Mouse (Mus musculus) stomach, postnatal 0 days (tissue): ENCODE measurements at regions not wholly inside any gene's neighbourhood (a gene's known extent, or its start where the extent isn't known, plus 50 kb on each side); places are given as distances from the start of the nearest gene placed in this dataset.

Source experiments
- ATAC-seq: fragments of 200-750 bp; cut with Nextera tagmentation; 2 replicates; pipeline ENCODE4 v1.8.0; 2017; ENCODE audit not compliant: low FRiP score, low TSS enrichment
- DNase-seq: peaks from one replicate; pipeline ENCODE4 v3.0.0-alpha.2; 2016; ENCODE audit warnings: low spot score
- H3K27ac ChIP-seq: fragments of 300-500 bp; sonication (generic); replicated peaks from 2 replicates; pipeline ENCODE4 v1.5.1; 2014; ENCODE audit warnings: mild to moderate bottlenecking, control low read depth
- H3K27me3 ChIP-seq: fragments of 300-500 bp; sonication (generic); 2 replicates; pipeline ENCODE4 v1.6.1; 2014; ENCODE audit warnings: low read length; ENCODE audit not compliant: control insufficient read depth, insufficient read depth
- H3K36me3 ChIP-seq: fragments of 300-500 bp; sonication (generic); 2 replicates; pipeline ENCODE4 v1.6.1; 2014; ENCODE audit warnings: low read length, mixed read lengths; ENCODE audit not compliant: control insufficient read depth, insufficient read depth
- H3K4me1 ChIP-seq: fragments of 300-500 bp; sonication (generic); replicated peaks from 2 replicates; pipeline ENCODE4 v1.6.1; 2014; ENCODE audit warnings: antibody characterized with exemption; ENCODE audit not compliant: control insufficient read depth, insufficient read depth
- H3K4me2 ChIP-seq: fragments of 300-500 bp; sonication (generic); replicated peaks from 2 replicates; pipeline ENCODE4 v1.6.1; 2014; ENCODE audit warnings: low read depth, mild to moderate bottlenecking, control low read depth, moderate library complexity
- H3K4me3 ChIP-seq: fragments of 300-500 bp; sonication (generic); 2 replicates; pipeline ENCODE4 v1.5.1; 2014; ENCODE audit warnings: low read depth, low read length, control low read depth
- H3K9ac ChIP-seq: fragments of 300-500 bp; sonication (generic); 2 replicates; pipeline ENCODE4 v1.6.1; 2014; ENCODE audit warnings: mild to moderate bottlenecking, low read length, control low read depth, mixed read lengths
- H3K9me3 ChIP-seq: fragments of 300-500 bp; sonication (generic); 2 replicates; pipeline ENCODE4 v1.6.1; 2016; ENCODE audit warnings: low read length; ENCODE audit not compliant: control insufficient read depth
- CTCF ChIP-seq: IDR thresholded peaks from 2 replicates; pipeline ENCODE4 v1.5.1; 2016; ENCODE audit warnings: antibody characterized with exemption, low read depth, mild to moderate bottlenecking, moderate library complexity
- EP300 ChIP-seq: optimal IDR thresholded peaks from 2 replicates; pipeline ENCODE3; 2016; ENCODE audit warnings: antibody characterized with exemption
- WGBS: fragments of 180-500 bp; shearing (Covaris S2); extraction: QIAGEN DNeasy Blood & Tissue Kit; methylation state at CpG from one replicate; pipeline ENCODE4 v1.1.7; 2014; 5-methylcytosine and 5-hydroxymethylcytosine counted together

- Histone ChIP-seq H3K4me2 (no peak overlapping the region), H3K36me3 (no peaks in the 10 kb centered on the region), H3K9me3 (no peaks in the 10 kb centered on the region), H3K4me3 (no peak overlapping the region), H3K4me1 (no peaks in the 10 kb centered on the region), H3K27ac (no peak overlapping the region), H3K9ac (no peak overlapping the region), H3K27me3 (no peaks in the 10 kb centered on the region)
- no peak for DNase-seq
- ATAC-seq, result no peak
- TF ChIP-seq EP300, result no peak
- TF ChIP-seq CTCF, result no peak
These were observed 698.5 kb downstream of the Triml1 start for GRCm38 (mm10) chr8:42442786-42443185.

- TF ChIP-seq EP300 (no peak), CTCF (no peak)
- H3K36me3 ChIP-seq, result no peaks in the 10 kb centered on the region
- H3K9me3 ChIP-seq, result no peaks in the 10 kb centered on the region
- 55% methylated on average over 2 of the region's 2 CpGs for WGBS
- no peak overlapping the region for H3K4me2 ChIP-seq
- no peak overlapping the region for H3K4me3 ChIP-seq
- ATAC-seq (no peak), DNase-seq (no peak)
- no peak overlapping the region for H3K27ac ChIP-seq
- H3K27me3 ChIP-seq, result no peaks in the 10 kb centered on the region
- no peak overlapping the region for H3K9ac ChIP-seq
- no peaks in the 10 kb centered on the region for H3K4me1 ChIP-seq
These were observed 738.7 kb downstream of the Triml1 start for GRCm38 (mm10) chr8:42402632-42403031.

- 79% methylated on average over 3 of the region's 3 CpGs for WGBS
- H3K27ac ChIP-seq, result no peak overlapping the region
- no peaks in the 10 kb centered on the region for H3K27me3 ChIP-seq
- ATAC-seq (no peak), DNase-seq (no peak)
- no peaks in the 10 kb centered on the region for H3K36me3 ChIP-seq
- no peaks in the 10 kb centered on the region for H3K4me1 ChIP-seq
- H3K9me3 ChIP-seq, result no peaks in the 10 kb centered on the region
- no peak for TF ChIP-seq CTCF
- TF ChIP-seq EP300, result no peak
- H3K4me2 ChIP-seq, result no peak overlapping the region
- H3K4me3 ChIP-seq, result no peak overlapping the region
- no peak overlapping the region for H3K9ac ChIP-seq
These were observed 744.4 kb downstream of the Triml1 start for GRCm38 (mm10) chr8:42396886-42397285.

GRCm38 (mm10) chr8:42388816-42389215 is 752.5 kb downstream of the Triml1 start:
- no peaks in the 10 kb centered on the region for H3K36me3 ChIP-seq
- H3K9me3 ChIP-seq, result no peaks in the 10 kb centered on the region
- WGBS, result 66% methylated on average over 3 of the region's 3 CpGs
- no peak overlapping the region for H3K4me2 ChIP-seq
- H3K4me1 ChIP-seq, result no peaks in the 10 kb centered on the region
- no peak overlapping the region for H3K27ac ChIP-seq
- TF ChIP-seq CTCF (no peak), EP300 (no peak)
- DNase-seq (no peak), ATAC-seq (no peak)
- H3K27me3 ChIP-seq, result no peaks in the 10 kb centered on the region
- H3K4me3 ChIP-seq, result no peak overlapping the region
- no peak overlapping the region for H3K9ac ChIP-seq

GRCm38 (mm10) chr8:42348073-42348603 is 793.1 kb downstream of the Triml1 start:
- WGBS, result 38% methylated on average over 3 of the region's 3 CpGs
- no peaks in the 10 kb centered on the region for H3K36me3 ChIP-seq
- H3K9me3 ChIP-seq, result no peaks in the 10 kb centered on the region
- no peak for DNase-seq
- no peak overlapping the region for H3K27ac ChIP-seq
- no peak overlapping the region for H3K4me2 ChIP-seq
- H3K27me3 ChIP-seq, result no peaks in the 10 kb centered on the region
- no peak for ATAC-seq
- TF ChIP-seq EP300 (no peak), CTCF (no peak)
- no peak overlapping the region for H3K9ac ChIP-seq
- H3K4me3 ChIP-seq, result no peak overlapping the region
- no peaks in the 10 kb centered on the region for H3K4me1 ChIP-seq

- no peaks in the 10 kb centered on the region for H3K36me3 ChIP-seq
- TF ChIP-seq CTCF, result no peak
- TF ChIP-seq EP300, result no peak
- DNase-seq (no peak), ATAC-seq (no peak)
- H3K27ac ChIP-seq, result no peak overlapping the region
- no peaks in the 10 kb centered on the region for H3K4me1 ChIP-seq
- H3K4me2 ChIP-seq, result no peak overlapping the region
- no peaks in the 10 kb centered on the region for H3K9me3 ChIP-seq
- WGBS, result 85% methylated on average over 9 of the region's 9 CpGs
- H3K27me3 ChIP-seq, result no peaks in the 10 kb centered on the region
- H3K4me3 ChIP-seq, result no peak overlapping the region
- no peak overlapping the region for H3K9ac ChIP-seq
These were observed 806.6 kb downstream of the Triml1 start for GRCm38 (mm10) chr8:42334708-42335107.
